In genomic region chr2:52862046-52862759, GRCm38 (mm10) we compare ENCODE assay signal across 20 mouse cellular contexts. TPM values are rescaled to one million over a fixed set of nuclear protein-coding genes. Genes with fewer than 3 reads are reported as not detected.
DNase-seq lines count a peak whose midpoint lies in the region; ATAC-seq and TF ChIP-seq lines count a peak whose summit lies in the region.
"Had no signal": no experiment of that assay in that cellular context is flagged by ENCODE, and none has a peak within 500 bp of the region (broad histone marks: within the 10 kb centered on the region; RNA-seq: fewer than 3 reads in every experiment).

No protein-coding gene starts in this region.

- H3ac ChIP-seq in myocyte (ENCODE audit: control insufficient read depth, insufficient read length), result no peak overlapping the region

- no peak overlapping the region for H3K9ac ChIP-seq in lung, postnatal 0 days (replicated peaks; ENCODE audit: low read depth)
- H3K9ac ChIP-seq: heart, embryonic 15.5 days; hindbrain, embryonic 15.5 days; kidney, embryonic 15.5 days had no signal

- H3K36me3 ChIP-seq in lung, postnatal 0 days (ENCODE audit: insufficient read depth, low read length), result no peaks in the 10 kb centered on the region
- no peaks in the 10 kb centered on the region for H3K36me3 ChIP-seq in myocyte (ENCODE audit: control insufficient read depth, insufficient read depth)
- H3K36me3 ChIP-seq: heart, embryonic 15.5 days had no signal

- no peaks in the 10 kb centered on the region for H3K9me3 ChIP-seq in lung, postnatal 0 days (ENCODE audit: low read length)
- H3K9me3 ChIP-seq: heart, embryonic 15.5 days; hindbrain, embryonic 15.5 days; kidney, embryonic 15.5 days had no signal

- DNase-seq in cerebellum, adult 11 months, result peak; percentile 16
- no peak for DNase-seq in cerebellum, adult 8-10 months
- peak; percentile 70 for DNase-seq in lung, postnatal 0 days (ENCODE audit: low spot score)
- no peak for DNase-seq in lung, adult 18-20 months
- DNase-seq in cerebellum, postnatal 14 days, result peak; percentile 40 to 56
- DNase-seq in right cerebral cortex, postnatal 10 days (ENCODE audit: low spot score in 2 of 2), result no peak
- no peak for DNase-seq in layer of hippocampus, postnatal 36 days
- DNase-seq: gastrocnemius, postnatal 25 days; heart, postnatal 4 days; lung, postnatal 10 days; right cerebral cortex, postnatal 4 days had no signal

- no peak for TF ChIP-seq CTCF in lung, postnatal 0 days (IDR thresholded peaks at IDR 0.05)

- peaks cover 17% of the 10 kb centered on the region for H3K79me2 ChIP-seq in myocyte (ENCODE audit: control insufficient read depth, insufficient read depth)

- ATAC-seq in lung, postnatal 0 days, result peak; percentile 76
- ATAC-seq: forebrain, embryonic 14.5 days; intestine, embryonic 16.5 days had no signal

- H3K4me3 ChIP-seq in lung, postnatal 0 days (ENCODE audit: low read depth, low read length), result peak overlapping the region; percentile 17; the same call in 1 of the 2 replicates
- H3K4me3 ChIP-seq in myocyte, result no peak overlapping the region
- H3K4me3 ChIP-seq: heart, embryonic 15.5 days; hindbrain, embryonic 15.5 days; kidney, embryonic 15.5 days; midbrain, embryonic 10.5 days had no signal

- peak overlapping the region; percentile 30; the same call in 1 of the 2 replicates for H3K4me2 ChIP-seq in lung, postnatal 0 days (replicated peaks; ENCODE audit: low read depth, low read length)
- H3K4me2 ChIP-seq in myocyte (ENCODE audit: low read depth), result peak overlapping the region; percentile 15
- H3K4me2 ChIP-seq: heart, embryonic 15.5 days; hindbrain, embryonic 15.5 days; kidney, embryonic 15.5 days; liver, embryonic 11.5 days had no signal

- no peak for TF ChIP-seq POLR2A in myocyte (IDR thresholded peaks at IDR 0.05; ENCODE audit: insufficient read length, low read depth)

- H3K27ac ChIP-seq in lung, postnatal 0 days (ENCODE audit: low read length), result no peak overlapping the region
- H3K27ac ChIP-seq: heart, embryonic 15.5 days; hindbrain, embryonic 15.5 days; kidney, embryonic 15.5 days; midbrain, embryonic 10.5 days had no signal

- peak; percentile 56; the same call in 1 of the 2 replicates for TF ChIP-seq EP300 in lung, postnatal 0 days (IDR thresholded peaks at IDR 0.05)

- 77% methylated on average over 9 of the region's 9 CpGs for WGBS in lung, postnatal 0 days

- 0 out of 2 replicates have a peak, but pooled peaks cover 4% of the 10 kb centered on the region for H3K27me3 ChIP-seq in lung, postnatal 0 days (replicated peaks; ENCODE audit: insufficient read depth, low read length)
- no peaks in the 10 kb centered on the region for H3K27me3 ChIP-seq in myocyte (ENCODE audit: control insufficient read depth, insufficient read depth, insufficient read length)
- H3K27me3 ChIP-seq: hindbrain, embryonic 15.5 days; kidney, embryonic 15.5 days had no signal

- H3K4me1 ChIP-seq in lung, postnatal 0 days (ENCODE audit: insufficient read depth, low read depth, low read length), result peaks cover 13% of the 10 kb centered on the region; the same call in 1 of the 2 replicates

TF ChIP-seq in myocyte, 11 proteins besides CTCF, POLR2A, EP300 and RAD21:
- TF ChIP-seq MYOG (IDR thresholded peaks at IDR 0.05; ENCODE audit: control insufficient read depth in 1 of 3, insufficient read depth in 1 of 3, insufficient read length in 2 of 3, low read depth in 2 of 3), result no peak
- no peak for TF ChIP-seq REST (IDR thresholded peaks at IDR 0.05; ENCODE audit: insufficient read depth, insufficient read length)
- TF ChIP-seq CEBPB (IDR thresholded peaks at IDR 0.05; ENCODE audit: insufficient read depth, poor library complexity, severe bottlenecking), result no peak
- no peak for TF ChIP-seq E2F4 (IDR thresholded peaks at IDR 0.05; ENCODE audit: insufficient read depth)
- no peak for TF ChIP-seq TCF12 (IDR thresholded peaks at IDR 0.05; ENCODE audit: insufficient read depth, poor library complexity, severe bottlenecking)
- TF ChIP-seq POLR2AphosphoS2 (IDR thresholded peaks at IDR 0.05; ENCODE audit: insufficient read length, low read depth), result no peak
- no peak for TF ChIP-seq SRF (IDR thresholded peaks at IDR 0.05; ENCODE audit: control insufficient read depth, insufficient read length, low read depth)
- no peak for TF ChIP-seq USF1 (IDR thresholded peaks at IDR 0.05; ENCODE audit: low read depth)
- no peak for TF ChIP-seq MYOD1 (IDR thresholded peaks at IDR 0.05; ENCODE audit: control insufficient read depth in 1 of 3, insufficient read length in 2 of 3, low read depth in 2 of 3)
- no peak for TF ChIP-seq TCF3 (IDR thresholded peaks at IDR 0.05; ENCODE audit: insufficient read length, low read depth)
- TF ChIP-seq MAX (IDR thresholded peaks at IDR 0.05; ENCODE audit: low read depth), result no peak

RNA-seq across cellular contexts. Expression of gene Fmnl2, which starts 4.5 kb away (rescaled TPM):
- 3.5 and 3.9 TPM in 2 replicates for polyA plus RNA-seq in lung, postnatal 0 days (2015; fragmentation: Nextera tagmentation; extraction: Ambion mirVana)
- polyA plus RNA-seq in myocyte (2012; fragmentation: generic; extraction: Trizol), result 2.8 TPM
- 10 to 100 TPM; 42.9 to 47.5 TPM for total RNA-seq in layer of hippocampus, postnatal 36 days (2021)
- total RNA-seq: MEL had no signal

Comparison
In these comparisons a context has a peak if more than half of its experiments do, and no peak if none do; other contexts are left out.
1. DNase-seq: peak in cerebellum, adult 11 months (single experiment), lung, postnatal 0 days (single experiment) and cerebellum, postnatal 14 days (2 of 2); none in cerebellum, adult 8-10 months (single experiment), lung, adult 18-20 months (0 of 2), right cerebral cortex, postnatal 10 days (0 of 2) and layer of hippocampus, postnatal 36 days (0 of 2).